Mouse (Mus musculus) cerebellum, postnatal 25 days (tissue): Measurements from ENCODE around the gene Fv1.
A peak's percentile ranks its signal among the peaks of the same experiment; 100 is the strongest.

Source experiments
- DNase-seq, 2 experiments: peaks; one replicate each; pipeline ENCODE4 v3.0.0; 2021; ENCODE audit warnings: mixed read lengths in 2 of 2

Fv1 gene

DNA sequence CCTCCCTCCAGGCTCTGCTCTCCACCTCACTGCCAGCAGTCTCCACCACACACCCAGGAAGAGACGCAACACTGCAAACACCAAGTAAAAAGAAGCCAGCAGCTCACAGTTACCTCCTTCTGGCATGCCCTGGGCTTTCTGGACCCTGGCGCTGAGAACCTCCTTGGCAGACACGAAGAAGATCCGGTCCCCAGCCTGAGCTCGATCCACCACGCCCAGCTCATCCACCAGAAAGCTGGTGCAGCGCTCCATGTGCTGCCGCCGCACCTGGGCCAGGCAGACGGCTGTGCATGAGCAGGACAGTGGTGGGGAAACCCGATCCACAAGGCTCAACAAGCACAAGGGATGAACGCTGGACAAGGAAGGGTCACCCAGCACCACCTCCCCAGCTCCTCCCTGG, 17.4 kb downstream of the Fv1 start:
- no peak for DNase-seq

DNA sequence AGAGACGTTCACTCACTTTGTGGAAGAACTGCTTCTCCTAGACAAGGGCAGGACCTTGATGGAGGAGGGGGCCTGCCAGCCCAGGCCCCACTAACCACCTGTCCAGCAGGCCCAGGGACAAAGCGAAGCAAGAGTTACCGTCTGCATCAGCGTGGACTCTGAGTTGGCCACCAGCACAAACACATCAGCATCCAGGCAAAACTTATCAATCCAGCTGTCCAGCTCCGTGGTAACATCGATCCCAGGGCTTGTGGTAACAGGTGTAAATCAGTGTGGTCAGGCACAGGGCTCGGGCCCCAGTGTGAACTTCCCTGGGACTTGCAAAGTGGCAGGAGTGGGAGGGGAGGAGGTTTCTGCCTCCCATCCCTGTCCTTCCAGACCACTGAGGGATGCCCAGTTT, 18.5 kb downstream of the Fv1 start:
- no peak for DNase-seq

GRCm38 (mm10) chr4:147888237-147888636, 19.5 kb downstream of the Fv1 start:
- no peak for DNase-seq

GRCm38 (mm10) chr4:147890341-147890740, 21.6 kb downstream of the Fv1 start:
- DNase-seq: no peak

GRCm38 (mm10) chr4:147895815-147896330, 27.1 kb downstream of the Fv1 start:
- DNase-seq: peak in 1 of 2 experiments; percentile 31

DNA sequence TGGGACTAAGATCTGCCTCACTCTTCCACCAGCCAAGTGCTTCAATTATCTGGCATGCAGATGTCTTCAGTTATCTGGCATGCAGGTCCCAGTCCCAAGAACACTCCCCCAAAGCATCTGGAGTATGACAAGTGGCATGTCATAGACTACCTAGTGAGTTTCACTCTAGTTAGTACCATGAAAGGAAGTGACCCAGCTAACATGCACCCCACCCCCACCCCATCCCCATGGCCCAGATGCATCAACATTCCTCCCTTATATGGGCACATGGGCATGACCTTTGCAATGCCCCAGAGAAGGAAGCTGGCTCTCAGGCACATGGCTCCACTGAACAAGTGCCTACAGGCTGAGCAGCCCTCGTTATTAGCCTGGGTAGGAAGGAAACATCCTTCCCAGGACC, 27.6 kb downstream of the Fv1 start:
- DNase-seq: no peak

DNA sequence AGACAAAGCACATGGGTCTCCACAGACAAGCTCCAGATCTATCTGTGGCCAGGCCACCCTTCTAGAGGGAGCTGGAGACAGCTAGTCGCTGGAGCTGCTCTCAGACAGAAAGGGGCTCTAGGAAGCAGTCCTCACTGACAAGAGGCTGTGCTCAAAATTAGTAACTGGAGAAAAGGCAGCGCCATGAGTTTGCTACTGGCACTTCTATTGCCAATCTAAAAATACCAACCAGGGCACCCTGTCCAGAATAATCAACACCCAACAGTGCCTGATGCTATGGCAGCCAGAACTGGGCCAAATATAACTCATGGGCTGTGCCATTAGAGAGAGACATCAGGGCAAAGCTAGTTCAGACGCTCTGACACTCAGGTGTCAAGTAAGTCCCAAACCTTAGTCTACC, 28.6 kb downstream of the Fv1 start:
- peak; percentile 58 to 59 for DNase-seq

DNA sequence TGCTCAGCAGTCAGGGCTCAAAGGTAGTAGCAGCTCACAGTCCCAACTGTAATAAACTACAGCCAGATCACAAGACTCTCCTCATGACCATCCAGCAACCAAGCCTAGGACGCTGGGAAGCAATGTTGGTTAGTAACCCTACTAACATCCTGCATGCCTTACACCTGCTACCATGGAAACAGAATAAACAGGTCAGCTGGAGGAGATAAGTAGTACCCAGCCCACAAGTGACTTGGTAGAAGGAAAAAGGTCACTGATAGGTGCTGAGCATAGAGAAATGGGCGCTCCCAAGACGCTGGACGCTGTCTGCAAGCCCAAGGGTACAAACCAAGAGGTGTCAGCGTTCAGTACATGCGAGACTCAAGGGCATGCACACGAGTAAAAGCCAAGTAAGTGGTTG, 31.7 kb downstream of the Fv1 start:
- no peak for DNase-seq

- no peak for DNase-seq
These were observed 34.2 kb downstream of the Fv1 start for GRCm38 (mm10) chr4:147902906-147903500.

- no peak for DNase-seq
These were observed 34.8 kb downstream of the Fv1 start for GRCm38 (mm10) chr4:147903601-147904000.

- DNase-seq: peak; percentile 93 to 94
These were observed 35.7 kb downstream of the Fv1 start, which contains the start of gene Mfn2 for GRCm38 (mm10) chr4:147904313-147905089. Gene Mfn2 (minus strand): TSS chr4:147904704.

GRCm38 (mm10) chr4:147905090-147905659, 36.4 kb downstream of the Fv1 start:
- DNase-seq: peak in 1 of 2 experiments; percentile 29

DNA sequence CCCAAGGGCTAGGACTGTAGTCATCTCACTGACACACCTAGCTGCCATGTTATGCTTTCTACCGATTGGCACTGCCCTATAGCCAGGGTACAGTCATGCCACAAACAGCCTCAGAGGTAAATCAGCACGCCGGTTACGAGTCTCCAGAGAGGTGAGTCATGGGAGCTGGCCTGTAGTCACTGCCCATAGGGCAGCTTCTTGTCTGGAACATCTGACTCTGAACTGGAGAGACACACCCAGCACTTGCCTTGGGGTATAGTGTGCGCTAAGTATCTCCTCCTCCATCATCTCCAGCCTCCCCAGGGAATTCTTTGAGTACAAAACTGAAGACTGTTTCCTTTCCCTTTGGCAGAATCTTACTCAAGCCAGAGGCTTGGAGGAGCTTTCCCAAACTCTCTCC, 37.5 kb downstream of the Fv1 start:
- DNase-seq: no peak

DNA sequence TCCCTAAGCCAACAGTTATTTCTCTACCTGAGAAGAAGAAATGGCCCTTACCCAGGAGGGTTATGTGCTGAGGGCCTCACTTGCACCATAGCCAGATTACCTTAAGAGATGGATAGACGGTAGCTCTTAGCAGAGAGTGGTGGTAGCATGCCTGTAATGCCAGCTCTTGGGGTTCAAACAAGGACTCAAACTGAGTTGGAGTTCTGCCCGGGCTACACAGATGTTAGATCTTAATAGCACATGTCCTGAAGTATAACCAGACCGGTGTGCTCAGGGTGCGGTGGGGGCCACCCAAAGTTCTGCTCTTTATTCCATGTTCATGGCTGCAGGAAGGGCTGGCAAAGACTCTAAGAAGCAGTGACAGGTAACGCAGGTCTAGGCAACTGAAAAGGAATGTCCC, 40.7 kb downstream of the Fv1 start:
- DNase-seq: no peak

DNA sequence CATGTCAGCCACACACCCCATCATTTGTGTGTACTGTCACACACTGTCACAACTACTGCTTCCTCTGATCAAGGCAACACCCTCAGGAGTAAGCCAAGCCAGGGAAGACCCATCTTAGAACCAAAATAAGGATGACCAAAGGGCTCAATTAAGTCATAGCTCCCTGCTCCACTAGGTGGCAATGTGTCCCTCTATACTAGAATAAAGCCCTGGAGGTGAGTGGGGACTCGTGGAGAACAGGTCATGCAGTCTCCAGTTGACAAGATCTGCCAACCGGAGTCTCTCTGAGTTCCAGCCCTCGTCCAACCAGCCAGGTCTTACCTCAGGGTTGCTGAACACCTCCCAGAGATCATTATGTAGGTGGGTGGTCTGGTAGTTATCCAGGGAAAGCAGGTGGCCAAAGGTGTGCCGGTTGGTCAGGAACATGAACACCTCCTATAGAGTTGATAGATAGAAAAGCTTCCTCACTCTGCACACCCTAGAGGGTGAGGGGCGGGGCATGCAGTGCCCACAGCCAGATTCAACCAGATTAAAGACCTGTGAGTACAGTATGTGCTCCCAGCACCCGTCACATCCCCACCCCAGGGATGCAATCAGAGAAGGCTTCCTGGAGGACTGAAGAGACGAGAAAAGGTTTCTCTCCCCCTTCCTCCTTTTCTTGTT, 49.8 kb downstream of the Fv1 start:
- DNase-seq: peak; percentile 25 to 60
